Mouse (Mus musculus): ENCODE data around the gene Arcn1.

Gene Arcn1

GRCm38 (mm10) chr9:44767101-44768028 lies at the start of gene Arcn1, which contains the start of gene Ift46:
Gene Arcn1, minus strand, starts transcription at chr9:44767845.
Gene Ift46, plus strand, starts transcription at chr9:44767908.
- ChIA-PET POLR2A (interaction anchor here (0.5 to 3.7 kb wide), 102 partner anchors 8 to 631 kb away, joined by 3 to 59 read pairs (median 4); partner anchors contain the start of genes Ube4a (in 4 of the 4), H2afx (in 3 of the 4), Atp5l (in 2 of the 4) and Ddx6 (in 2 of the 4)), CTCF (interaction anchor here in 3 of 4 experiments (0.6 to 2.2 kb wide), 10 partner anchors 19 to 447 kb away, joined by 3 to 6 read pairs (median 4); partner anchors contain the start of gene C2cd2l (in 1 of the 3))

- POLR2A ChIA-PET, result interaction anchor here in 1 of 4 experiments (0.5 to 2.6 kb wide), 5 partner anchors 9 to 64 kb away, joined by 3 to 9 read pairs (median 4); partner anchors contain the start of gene Ttc36
- CTCF ChIA-PET, result interaction anchor here in 1 of 4 experiments (0.7 kb wide), 1 partner anchor 22 kb away, joined by 3 read pairs; no protein-coding TSS in a partner anchor
Observed at GRCm38 (mm10) chr9:44814179-44814578, 46.5 kb upstream of the Arcn1 start.

GRCm38 (mm10) chr9:44810316-44810715 lies 42.7 kb upstream of the Arcn1 start:
- ChIA-PET CTCF (interaction anchor here in 1 of 4 experiments (1.2 kb wide), 1 partner anchor 32 kb away, joined by 3 read pairs; no protein-coding TSS in a partner anchor), POLR2A (interaction anchor here in 3 of 4 experiments (0.5 to 1.6 kb wide), 3 partner anchors 10 to 63 kb away, joined by 3 to 4 read pairs (median 3); partner anchors contain the start of genes Arcn1 (in 1 of the 3) and Ift46 (in 1 of the 3))

DNA sequence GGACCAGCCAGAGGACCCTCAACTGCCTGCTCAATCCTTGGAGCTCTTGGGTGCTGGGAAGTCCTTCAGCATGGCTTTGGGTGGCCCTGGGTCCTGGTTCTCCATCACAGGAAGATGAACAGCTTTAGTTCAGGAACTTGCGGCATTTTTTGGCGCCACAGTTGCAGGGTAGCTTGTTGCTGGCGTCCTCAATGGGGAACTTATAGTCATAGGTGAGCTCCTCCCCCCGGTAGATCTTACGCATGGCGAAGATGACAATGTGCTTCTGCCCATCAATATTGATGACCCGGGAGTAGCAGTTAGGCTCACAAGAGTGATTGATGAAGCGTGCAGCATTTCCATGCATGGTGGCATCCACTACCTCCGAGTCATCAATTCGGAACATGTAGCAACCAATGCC lies 40.1 kb upstream of the Arcn1 start:
- CTCF ChIA-PET, result no interaction called here
- POLR2A ChIA-PET, result interaction anchor here in 2 of 4 experiments (0.6 to 3.1 kb wide), 7 partner anchors 10 to 298 kb away, joined by 3 to 9 read pairs (median 3); no protein-coding TSS in a partner anchor

- POLR2A ChIA-PET, result interaction anchor here in 1 of 4 experiments (0.5 to 3.1 kb wide), 5 partner anchors 9 to 75 kb away, joined by 3 to 9 read pairs (median 3); no protein-coding TSS in a partner anchor
- CTCF ChIA-PET, result interaction anchor here in 1 of 4 experiments (0.6 kb wide), 1 partner anchor 151 kb away, joined by 3 read pairs; no protein-coding TSS in a partner anchor
Observed at GRCm38 (mm10) chr9:44807141-44807540, 39.5 kb upstream of the Arcn1 start.

- ChIA-PET CTCF (interaction anchor here in 1 of 4 experiments (0.5 kb wide), 1 partner anchor 202 kb away, joined by 4 read pairs; no protein-coding TSS in a partner anchor), POLR2A (interaction anchor here in 1 of 4 experiments (3.1 kb wide), 1 partner anchor 8 kb away, joined by 9 read pairs; no protein-coding TSS in a partner anchor)
Observed at GRCm38 (mm10) chr9:44805536-44805935, 37.9 kb upstream of the Arcn1 start.

GRCm38 (mm10) chr9:44804678-44805077 lies 37.0 kb upstream of the Arcn1 start:
- CTCF ChIA-PET, result interaction anchor here in 1 of 4 experiments (0.9 kb wide), 1 partner anchor 238 kb away, joined by 3 read pairs; no protein-coding TSS in a partner anchor
- POLR2A ChIA-PET, result interaction anchor here in 1 of 4 experiments (1.2 kb wide), 1 partner anchor 37 kb away, joined by 3 read pairs; the partner anchor contains the start of genes Arcn1 and Ift46

DNA sequence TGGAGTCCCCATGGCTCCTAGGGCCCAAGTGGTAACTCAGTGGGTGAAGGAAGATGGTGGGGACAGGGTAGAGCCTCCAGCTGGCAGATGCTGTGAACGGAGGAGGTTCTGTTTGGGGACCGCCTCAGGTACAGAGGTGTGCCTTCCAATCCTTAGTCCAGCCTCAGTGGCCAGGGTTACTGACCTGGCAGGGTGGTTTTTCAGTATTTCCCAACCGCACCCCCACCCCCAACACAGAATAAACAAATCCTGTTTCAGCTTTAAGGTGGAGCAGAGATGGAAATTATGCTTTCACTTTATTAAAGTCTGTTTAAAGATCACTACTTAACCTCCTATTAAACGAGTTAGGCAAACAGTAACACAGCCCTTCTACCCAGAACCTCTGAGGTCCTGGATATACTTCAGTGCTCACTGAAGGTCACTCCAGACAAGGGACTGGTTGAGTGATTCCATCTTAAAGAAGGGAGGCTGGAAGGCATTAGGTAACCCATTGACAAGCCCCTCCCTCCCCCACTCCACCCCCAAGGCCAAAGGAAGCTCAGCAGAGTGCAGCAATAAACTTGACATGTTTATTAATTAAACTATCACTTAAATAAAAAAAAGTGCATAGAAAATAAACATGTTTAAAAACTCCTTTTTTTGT lies 35.3 kb upstream of the Arcn1 start, which contains the start of gene Ttc36:
Ttc36 (minus strand) TSS at position 265 of the 643 bp plus-strand sequence.
- POLR2A ChIA-PET, result interaction anchor here in 3 of 4 experiments (0.7 to 3.9 kb wide), 10 partner anchors 8 to 163 kb away, joined by 3 to 21 read pairs (median 6); partner anchors contain the start of genes Arcn1 (in 1 of the 3), Ift46 (in 1 of the 3) and Ube4a (in 1 of the 3)
- CTCF ChIA-PET, result no interaction called here

DNA sequence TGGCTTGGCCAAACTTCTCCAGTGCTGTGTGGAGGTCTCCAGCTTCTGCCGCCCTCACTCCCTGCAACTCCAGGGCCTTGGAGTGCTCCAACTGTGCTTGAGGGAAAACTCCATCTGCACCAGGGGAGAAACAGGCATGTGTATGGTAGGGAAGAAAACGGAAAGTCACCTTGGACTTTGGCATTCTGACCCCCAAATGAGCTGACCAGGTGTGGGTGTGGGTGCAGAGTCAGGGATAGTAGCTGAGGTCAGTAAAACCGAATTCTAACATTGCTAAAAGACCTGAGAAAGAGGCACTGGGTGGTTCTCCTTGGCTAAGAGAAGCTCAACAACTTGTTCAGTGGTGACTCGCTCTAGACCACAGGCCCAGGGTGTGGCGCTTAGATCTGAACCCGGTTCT lies 34.0 kb upstream of the Arcn1 start:
- ChIA-PET POLR2A (interaction anchor here in 2 of 4 experiments (0.7 to 3.9 kb wide), 10 partner anchors 9 to 34 kb away, joined by 3 to 21 read pairs (median 6); partner anchors contain the start of genes Arcn1 (in 2 of the 2) and Ift46 (in 2 of the 2)), CTCF (no interaction called here)

- CTCF ChIA-PET, result interaction anchor here (0.6 to 1.6 kb wide), 7 partner anchors 30 to 317 kb away, joined by 3 to 5 read pairs (median 4); partner anchors contain the start of genes Bcl9l (in 1 of the 4) and Ube4a (in 1 of the 4)
- POLR2A ChIA-PET, result interaction anchor here (0.9 to 4.3 kb wide), 18 partner anchors 10 to 241 kb away, joined by 3 to 21 read pairs (median 4); partner anchors contain the start of genes Arcn1 (in 3 of the 4), Ift46 (in 3 of the 4) and Atp5l (in 1 of the 4)
Observed at GRCm38 (mm10) chr9:44799958-44800324, 32.3 kb upstream of the Arcn1 start.

DNA sequence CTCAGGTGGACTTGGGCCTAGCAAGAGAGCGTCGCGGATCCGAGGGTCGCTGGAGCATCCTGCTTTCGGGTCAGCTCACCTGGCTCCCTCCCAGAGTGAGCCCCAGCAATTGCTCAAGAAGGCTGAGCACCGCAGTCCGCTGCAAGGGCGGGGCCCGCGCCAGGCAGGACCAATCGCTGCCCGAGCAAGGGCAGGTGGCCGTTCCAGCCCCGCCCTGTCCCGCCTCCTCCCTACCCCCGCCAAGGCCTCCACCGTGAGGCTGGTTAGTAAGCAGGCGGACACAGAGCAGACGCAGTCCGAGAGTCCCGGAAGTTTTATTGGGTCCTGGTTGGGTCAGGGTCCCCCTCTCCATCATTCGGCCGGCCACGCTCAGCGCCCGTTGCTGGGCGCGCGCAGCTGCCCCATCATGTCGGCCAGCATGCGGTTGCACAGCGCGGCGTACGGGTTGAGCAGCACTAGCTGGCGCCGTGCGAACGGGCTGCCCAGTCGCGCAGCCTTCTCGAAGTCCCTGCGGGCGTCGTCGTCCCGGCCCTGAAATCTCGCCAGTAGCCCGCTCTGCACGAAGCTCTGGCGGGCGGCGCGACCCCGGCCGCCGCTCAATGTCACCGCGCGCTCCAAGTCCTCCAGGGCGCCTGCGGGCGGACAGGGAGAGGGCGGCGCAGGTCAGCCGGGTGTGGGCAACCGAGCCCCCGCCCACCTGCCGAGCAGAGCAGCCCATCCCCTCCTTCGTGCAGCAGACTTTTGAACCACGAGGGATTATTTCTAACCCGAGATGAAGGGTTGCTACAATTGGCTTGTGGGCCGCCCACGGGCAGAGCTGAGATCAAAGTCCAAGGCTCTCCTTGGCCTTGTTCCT lies 31.7 kb upstream of the Arcn1 start, which contains the start of gene Tmem25:
Tmem25 (minus strand) TSS at position 206 of the 856 bp plus-strand sequence.
- POLR2A ChIA-PET, result interaction anchor here in 3 of 4 experiments (0.6 to 4.3 kb wide), 22 partner anchors 9 to 245 kb away, joined by 3 to 21 read pairs (median 4); partner anchors contain the start of genes Arcn1 (in 3 of the 3), Ift46 (in 3 of the 3) and Atp5l (in 1 of the 3)
- CTCF ChIA-PET, result interaction anchor here in 3 of 4 experiments (0.6 to 1.6 kb wide), 6 partner anchors 30 to 317 kb away, joined by 3 to 5 read pairs (median 4); partner anchors contain the start of genes Bcl9l (in 1 of the 3) and Ube4a (in 1 of the 3)

DNA sequence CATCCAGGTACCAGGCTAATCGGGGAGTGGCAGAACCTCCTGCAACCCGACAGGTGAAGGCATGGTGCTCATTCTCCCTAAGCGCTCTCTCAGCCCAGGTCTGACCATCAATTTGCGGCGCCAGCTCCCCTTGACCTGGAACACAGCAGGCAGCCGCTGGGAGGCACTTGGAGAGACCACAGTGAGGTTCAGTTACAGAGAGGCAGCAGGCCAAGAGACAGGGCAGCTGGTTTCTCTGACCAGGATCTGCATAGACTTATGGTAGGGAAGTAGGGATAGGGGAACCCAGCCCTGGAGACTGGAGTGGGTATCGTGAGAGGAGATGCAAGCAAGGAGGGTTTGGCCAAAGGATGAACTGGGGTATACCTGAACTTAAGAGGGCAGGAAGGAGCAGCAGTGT lies 30.7 kb upstream of the Arcn1 start:
- POLR2A ChIA-PET, result interaction anchor here in 3 of 4 experiments (0.6 to 4.3 kb wide), 14 partner anchors 8 to 246 kb away, joined by 3 to 18 read pairs (median 3); partner anchors contain the start of genes Arcn1 (in 1 of the 3) and Ift46 (in 1 of the 3)
- CTCF ChIA-PET, result no interaction called here

DNA sequence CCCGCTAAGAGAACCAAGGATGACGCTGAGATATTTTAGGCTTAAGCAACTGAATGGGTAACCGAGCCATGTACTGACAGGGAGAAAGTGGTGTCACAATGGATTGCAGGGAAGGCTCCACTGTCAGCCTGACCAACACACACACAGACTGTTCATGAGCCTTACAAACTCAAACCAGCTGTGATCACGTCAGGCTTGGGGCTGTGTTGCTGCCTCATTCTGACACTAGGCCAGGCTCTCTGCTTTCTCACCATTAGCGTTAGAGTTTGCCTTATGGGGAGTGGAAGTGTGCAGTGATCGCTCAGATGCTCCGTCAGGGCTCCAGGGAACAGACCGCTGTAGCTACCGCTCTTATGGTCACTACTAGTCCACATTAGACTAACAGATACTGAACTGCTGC lies 25.2 kb upstream of the Arcn1 start:
- ChIA-PET CTCF (no interaction called here), POLR2A (interaction anchor here in 1 of 4 experiments (1.2 to 4.4 kb wide), 3 partner anchors 9 to 173 kb away, joined by 3 to 14 read pairs (median 7); partner anchors contain the start of gene Ube4a)

GRCm38 (mm10) chr9:44772750-44773651 lies 5.4 kb upstream of the Arcn1 start:
- ChIA-PET POLR2A (interaction anchor here in 3 of 4 experiments (0.6 to 2.5 kb wide), 27 partner anchors 8 to 615 kb away, joined by 3 to 13 read pairs (median 4); partner anchors contain the start of genes Atp5l (in 2 of the 3), Ube4a (in 2 of the 3), Ddx6 (in 1 of the 3) and Tmem25 (in 1 of the 3)), CTCF (interaction anchor here in 1 of 4 experiments (1.0 kb wide), 1 partner anchor 148 kb away, joined by 3 read pairs; no protein-coding TSS in a partner anchor)

DNA sequence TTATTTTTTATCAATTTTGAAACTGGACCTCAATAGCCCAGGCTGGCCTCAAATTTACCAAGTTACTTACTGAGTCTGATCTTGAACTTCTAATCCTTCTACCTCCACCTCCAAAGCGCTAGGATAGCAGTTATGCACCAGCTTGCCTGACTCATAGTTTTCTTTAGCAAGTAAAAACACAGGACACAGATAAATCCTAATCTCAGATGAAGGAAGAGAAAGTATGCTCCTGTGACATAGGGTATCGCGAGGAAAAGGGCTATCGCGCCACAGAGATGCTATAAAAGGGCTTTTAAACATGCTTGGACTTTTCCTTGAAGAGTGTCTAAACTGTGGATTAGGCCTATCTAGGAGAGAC lies 4.7 kb upstream of the Arcn1 start:
- ChIA-PET POLR2A (interaction anchor here in 3 of 4 experiments (0.6 to 2.5 kb wide), 4 partner anchors 28 to 210 kb away, joined by 3 to 13 read pairs (median 7); partner anchors contain the start of genes Tmem25 (in 1 of the 3) and Ube4a (in 1 of the 3)), CTCF (no interaction called here)

Measured in embryonic stem cell, embryonic (primary cell).